9 mouse cellular contexts compared by ENCODE assay signal in the genomic region with DNA sequence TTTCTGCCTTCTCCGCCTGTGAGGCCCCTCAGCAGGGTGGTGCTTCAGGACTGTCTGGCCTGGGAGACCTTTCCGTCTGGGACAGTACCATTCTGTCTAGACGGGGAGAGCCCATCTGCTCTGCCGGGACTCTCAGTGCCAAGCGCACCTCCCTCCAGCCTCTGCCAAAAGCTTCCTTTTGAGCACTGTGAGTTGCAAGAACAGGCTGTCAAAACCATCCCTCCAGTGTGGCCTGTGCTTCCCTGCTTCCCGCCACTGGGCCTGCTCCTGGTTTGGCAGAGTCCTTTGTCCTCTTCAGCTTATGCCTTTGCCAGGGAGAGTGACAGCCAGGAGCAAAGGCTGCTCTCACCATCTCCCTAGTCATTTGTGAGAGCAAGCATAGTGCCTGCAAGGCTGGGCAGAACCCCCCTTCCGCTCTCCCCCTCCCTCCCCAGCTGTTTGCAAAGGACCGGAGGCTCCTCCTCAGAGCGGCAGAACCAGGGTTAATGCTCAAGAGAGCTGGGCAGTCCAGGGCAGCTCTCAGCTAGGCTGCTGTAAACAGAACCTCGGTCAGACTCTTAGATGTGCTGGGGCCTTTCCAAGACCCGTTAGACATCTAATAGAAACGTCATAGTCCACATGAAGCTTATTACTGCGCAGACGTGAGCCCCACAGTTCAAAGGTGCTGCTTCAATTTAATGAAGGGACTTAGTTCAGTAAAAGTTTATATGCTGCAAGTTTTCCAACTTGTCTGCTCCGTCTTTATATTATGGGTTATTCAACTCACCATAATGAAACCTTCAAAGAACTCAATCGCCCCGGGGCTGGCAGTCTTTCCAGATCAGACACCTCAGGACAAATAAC.
A peak's percentile ranks its signal among the peaks of the same experiment; 100 is the strongest.
DNase-seq lines count a peak whose midpoint lies in the region; ATAC-seq and TF ChIP-seq lines count a peak whose summit lies in the region.
"Had no signal": no experiment of that assay in that cellular context is flagged by ENCODE, and none has a peak within 500 bp of the region (broad histone marks: within the 10 kb centered on the region; RNA-seq: fewer than 3 reads in every experiment).

No protein-coding gene starts in this region.

- 0 out of 2 replicates have a peak, but pooled peaks cover 4% of the 10 kb centered on the region for H3K4me1 ChIP-seq in intestine, postnatal 0 days (replicated peaks; ENCODE audit: control insufficient read depth, insufficient read depth, low read length)
- H3K4me1 ChIP-seq in limb, embryonic 15.5 days, result peaks cover 28% of the 10 kb centered on the region
- H3K4me1 ChIP-seq in neural tube, embryonic 11.5 days (ENCODE audit: control insufficient read depth, insufficient read depth, low read length), result peaks cover 19% of the 10 kb centered on the region

- ATAC-seq in intestine, postnatal 0 days, result peak; percentile 56
- ATAC-seq in limb, embryonic 15.5 days (ENCODE audit: insufficient number of reproducible peaks, low FRiP score, low TSS enrichment, low read depth), result peak; percentile 90
- peak; percentile 94 for ATAC-seq in neural tube, embryonic 11.5 days (ENCODE audit: insufficient read depth, low FRiP score, low TSS enrichment)
- no peak for ATAC-seq in erythroid progenitor cell, adult 5-6 weeks (replicated peaks; ENCODE audit: low FRiP score, poor library complexity, severe bottlenecking)

- 16% methylated on average over 17 of the region's 17 CpGs for WGBS in intestine, postnatal 0 days
- WGBS in limb, embryonic 15.5 days, result 7% methylated on average over 17 of the region's 17 CpGs
- 4% methylated on average over 17 of the region's 17 CpGs for WGBS in neural tube, embryonic 11.5 days

- no peak for TF ChIP-seq CTCF in intestine, postnatal 0 days (IDR thresholded peaks at IDR 0.05; ENCODE audit: low read depth)

- H3K36me3 ChIP-seq in intestine, postnatal 0 days (ENCODE audit: control insufficient read depth, insufficient read depth), result no peaks in the 10 kb centered on the region
- H3K36me3 ChIP-seq in limb, embryonic 15.5 days, result no peaks in the 10 kb centered on the region
- no peaks in the 10 kb centered on the region for H3K36me3 ChIP-seq in neural tube, embryonic 11.5 days (ENCODE audit: control insufficient read depth, insufficient read depth, low read length)

- no peak overlapping the region for H3K9ac ChIP-seq in intestine, postnatal 0 days (ENCODE audit: low read depth, low read length)
- peak overlapping the region; percentile 26; the same call in 1 of the 2 replicates for H3K9ac ChIP-seq in limb, embryonic 15.5 days
- peak overlapping the region; percentile 56 for H3K9ac ChIP-seq in neural tube, embryonic 11.5 days (ENCODE audit: low read length)
- H3K9ac ChIP-seq: liver, embryonic 14.5 days had no signal

- H3K27me3 ChIP-seq in intestine, postnatal 0 days (replicated peaks; ENCODE audit: control insufficient read depth, insufficient read depth, low read length), result no peaks in the 10 kb centered on the region
- H3K27me3 ChIP-seq in limb, embryonic 15.5 days, result no peaks in the 10 kb centered on the region
- H3K27me3 ChIP-seq in neural tube, embryonic 11.5 days (ENCODE audit: control insufficient read depth, insufficient read depth, low read length), result no peaks in the 10 kb centered on the region

- peak; percentile 43 for DNase-seq in cerebellum, adult 11 months
- peak; percentile 86 for DNase-seq in embryo, embryonic 9.5 days (ENCODE audit: extremely low spot score)
- peak; percentile 7 to 12 for DNase-seq in heart, adult 9 months (ENCODE audit: low spot score in 2 of 2)
- DNase-seq in neural tube, embryonic 11.5 days (ENCODE audit: low spot score), result peak; percentile 84
- no peak for DNase-seq in right cerebral cortex, adult 2 months (ENCODE audit: low spot score in 2 of 2)

- no peak overlapping the region for H3K4me3 ChIP-seq in intestine, postnatal 0 days (ENCODE audit: low read depth, low read length)
- peak overlapping the region; percentile 5; the same call in 1 of the 2 replicates for H3K4me3 ChIP-seq in limb, embryonic 15.5 days
- no peak overlapping the region for H3K4me3 ChIP-seq in neural tube, embryonic 11.5 days (ENCODE audit: low read depth, low read length)

- no peak overlapping the region for H3K27ac ChIP-seq in intestine, postnatal 0 days (ENCODE audit: low read depth, low read length)
- H3K27ac ChIP-seq in limb, embryonic 15.5 days, result peak overlapping the region; percentile 88
- H3K27ac ChIP-seq in neural tube, embryonic 11.5 days (ENCODE audit: low read depth, low read length), result peak overlapping the region; percentile 94
- H3K27ac ChIP-seq: liver, embryonic 14.5 days had no signal

- peak overlapping the region; percentile 3; the same call in 1 of the 2 replicates for H3K4me2 ChIP-seq in intestine, postnatal 0 days (replicated peaks; ENCODE audit: low read depth)
- H3K4me2 ChIP-seq in limb, embryonic 15.5 days, result peak overlapping the region; percentile 35
- H3K4me2 ChIP-seq in neural tube, embryonic 11.5 days (ENCODE audit: low read depth), result peak overlapping the region; percentile 23; the same call in 1 of the 2 replicates

- H3K9me3 ChIP-seq in intestine, postnatal 0 days (ENCODE audit: control insufficient read depth), result no peaks in the 10 kb centered on the region
- no peaks in the 10 kb centered on the region for H3K9me3 ChIP-seq in limb, embryonic 15.5 days
- H3K9me3 ChIP-seq in neural tube, embryonic 11.5 days (ENCODE audit: control insufficient read depth, low read length), result no peaks in the 10 kb centered on the region

Comparison
In these comparisons a context has a peak if more than half of its experiments do, and no peak if none do; other contexts are left out.
1. DNase-seq: peak in cerebellum, adult 11 months (single experiment), embryo, embryonic 9.5 days (single experiment), heart, adult 9 months (2 of 2) and neural tube, embryonic 11.5 days (single experiment); none in right cerebral cortex, adult 2 months (0 of 2).
2. Peak in every context shown above with its lines, with median percentiles within 50 percentile points of each other: H3K4me2 ChIP-seq.